Mouse (Mus musculus): Measurements from ENCODE around the gene Gpr108. TPM values are rescaled to one million over a fixed set of nuclear protein-coding genes. Genes with fewer than 3 reads are reported as not detected.

Gene Gpr108
- polyA plus RNA-seq, 1 experiment, result 60.7 TPM

DNA sequence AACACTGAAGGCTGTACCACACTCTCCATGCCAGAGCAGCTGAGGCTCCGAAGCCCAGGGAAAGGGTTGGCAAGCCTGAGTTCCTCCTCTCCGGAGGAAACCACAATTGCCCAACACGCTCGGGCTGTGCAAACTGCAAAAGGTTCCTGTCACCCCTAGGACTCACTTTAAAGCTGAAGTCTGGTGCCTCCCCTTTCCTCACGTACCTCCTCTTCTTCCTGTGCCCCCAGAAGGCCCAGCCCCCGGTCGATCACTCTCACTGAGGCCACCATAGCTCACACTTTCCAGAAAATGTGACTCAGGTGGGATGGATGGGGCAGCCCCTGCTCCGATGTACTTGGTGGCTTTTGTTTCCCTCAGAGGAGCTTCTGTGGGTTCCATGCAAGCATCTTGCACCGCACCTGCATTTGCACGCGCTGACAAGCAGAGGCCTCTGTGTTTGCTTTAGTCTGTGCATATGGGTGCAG, 54.2 kb downstream of the Gpr108 start, which contains the start of gene Tnfsf14:
TSS of gene Tnfsf14 (minus strand) at position 137 of the 467 bp plus-strand sequence.
- TF ChIP-seq CTCF (IDR thresholded peaks at IDR 0.05; ENCODE audit: low read depth, low read length), result no peak
- TF ChIP-seq POLR2A (IDR thresholded peaks at IDR 0.05; ENCODE audit: borderline replicate concordance, low read depth, low read length), result no peak
- H3K4me3 ChIP-seq (ENCODE audit: insufficient read depth, low read length), result peak within 1 kb of the TSS; percentile 38

DNA sequence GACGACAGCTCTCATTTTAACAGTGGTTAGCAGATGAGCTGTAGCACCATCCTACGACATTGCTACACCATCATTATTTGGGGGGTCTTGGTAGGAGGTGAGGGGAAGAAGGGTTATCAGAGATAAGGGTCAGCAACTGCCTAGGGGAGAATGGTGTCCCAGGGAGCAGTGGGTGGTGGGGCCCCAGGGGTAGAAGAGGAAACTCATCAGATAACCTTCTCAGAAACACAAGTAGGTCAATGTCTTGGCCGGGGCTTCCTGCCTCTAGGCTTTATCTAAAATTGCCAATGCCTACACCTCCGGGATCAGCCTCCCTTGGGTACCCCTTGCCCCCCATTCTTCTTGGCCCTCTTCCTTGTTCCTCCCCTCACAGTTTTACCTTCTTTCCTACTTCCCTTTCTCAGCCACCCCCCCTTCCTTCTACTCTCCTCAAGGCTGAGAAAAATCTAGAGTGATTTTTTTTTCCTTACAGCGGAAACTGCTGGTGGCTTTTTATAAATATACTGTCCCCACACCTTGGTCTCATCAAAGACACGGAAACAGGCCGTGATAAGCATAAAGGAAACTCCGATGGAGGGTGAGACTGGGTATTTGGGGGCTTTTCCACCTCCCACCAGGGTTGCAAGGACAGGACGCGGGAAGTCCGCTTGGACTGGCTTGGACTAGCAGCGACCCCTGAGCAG, 59.6 kb downstream of the Gpr108 start:
- no peak overlapping the region for H3K27ac ChIP-seq (ENCODE audit: insufficient read depth, low read depth, low read length)
- peaks cover 13% of the 10 kb centered on the region for H3K4me1 ChIP-seq (ENCODE audit: control insufficient read depth, insufficient read depth, low read length)
- TF ChIP-seq POLR2A (IDR thresholded peaks at IDR 0.05; ENCODE audit: borderline replicate concordance, low read depth, low read length), result no peak
- no peak overlapping the region for H3K4me3 ChIP-seq (ENCODE audit: insufficient read depth, low read length)

More for the DNA sequence above, 54.2 kb downstream of the Gpr108 start, which contains the start of gene Tnfsf14:
- H3K4me1 ChIP-seq (ENCODE audit: control insufficient read depth, insufficient read depth, low read length), result peaks cover 45% of the 10 kb centered on the region
- H3K27ac ChIP-seq (ENCODE audit: insufficient read depth, low read depth, low read length), result peak within 1 kb of the TSS; percentile 49

DNA sequence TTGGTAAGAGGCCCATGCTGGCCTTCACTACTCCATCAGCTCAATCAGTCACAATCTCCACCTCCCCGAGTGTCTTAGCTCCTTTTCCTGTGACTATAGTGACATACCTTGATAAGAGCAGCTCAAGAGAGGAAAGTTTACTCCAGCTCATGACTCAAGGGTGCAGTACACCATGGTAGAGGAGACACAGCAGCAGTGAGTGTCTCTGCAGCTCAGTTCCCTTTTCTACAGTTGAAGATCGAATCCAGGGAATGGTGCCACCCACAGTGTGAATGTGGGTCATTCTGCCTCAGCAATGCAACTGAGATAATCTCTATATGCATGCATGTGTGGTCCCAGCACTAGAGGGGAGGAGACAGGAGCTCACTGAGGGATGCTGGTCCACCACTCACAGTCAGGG, 62.6 kb downstream of the Gpr108 start:
- Histone ChIP-seq H3K27ac (ENCODE audit: insufficient read depth, low read depth, low read length) (no peak overlapping the region), H3K4me1 (ENCODE audit: control insufficient read depth, insufficient read depth, low read length) (peaks cover 20% of the 10 kb centered on the region), H3K4me3 (ENCODE audit: insufficient read depth, low read length) (no peak overlapping the region)
- no peak for TF ChIP-seq CTCF (IDR thresholded peaks at IDR 0.05; ENCODE audit: low read depth, low read length)
- no peak for TF ChIP-seq POLR2A (IDR thresholded peaks at IDR 0.05; ENCODE audit: borderline replicate concordance, low read depth, low read length)

Other genes starting within 250 kb of the Gpr108 start
- not detected in 2 replicates for gene Pspn, start 248.4 kb downstream of the Gpr108 start, polyA plus RNA-seq (2012; ENCODE audit: insufficient read depth, insufficient read length, missing spikeins)
- gene Gtf2f1, start 237.2 kb downstream of the Gpr108 start, polyA plus RNA-seq (2012; ENCODE audit: insufficient read depth, insufficient read length, missing spikeins), result 57.7 and 61.5 TPM in 2 replicates
- gene Gm17949, start 237.0 kb downstream of the Gpr108 start, polyA plus RNA-seq (2012; ENCODE audit: insufficient read depth, insufficient read length, missing spikeins), result not detected in 2 replicates
- gene Khsrp, start 216.9 kb downstream of the Gpr108 start, polyA plus RNA-seq (2012; ENCODE audit: insufficient read depth, insufficient read length, missing spikeins), result 75.7 and 76.5 TPM in 2 replicates
- not detected in 2 replicates for gene Slc25a41, start 206.8 kb downstream of the Gpr108 start, polyA plus RNA-seq (2012; ENCODE audit: insufficient read depth, insufficient read length, missing spikeins)
- not detected in 2 replicates for gene Crb3, start 189.3 kb downstream of the Gpr108 start, polyA plus RNA-seq (2012; ENCODE audit: insufficient read depth, insufficient read length, missing spikeins)
- gene Slc25a23, start 188.6 kb downstream of the Gpr108 start, polyA plus RNA-seq (2012; ENCODE audit: insufficient read depth, insufficient read length, missing spikeins), result 15.9 and 19.0 TPM in 2 replicates
- 145 and 164 TPM in 2 replicates for gene Dennd1c, start 169.9 kb downstream of the Gpr108 start, polyA plus RNA-seq (2012; ENCODE audit: insufficient read depth, insufficient read length, missing spikeins)
- gene Tubb4a, start 160.7 kb downstream of the Gpr108 start, polyA plus RNA-seq (2012; ENCODE audit: insufficient read depth, insufficient read length, missing spikeins), result 0.59 and 0.91 TPM in 2 replicates
- gene Tnfsf9, start 143.1 kb downstream of the Gpr108 start, polyA plus RNA-seq (2012; ENCODE audit: insufficient read depth, insufficient read length, missing spikeins), result 6.0 and 6.9 TPM in 2 replicates
- gene Cd70, start 98.7 kb downstream of the Gpr108 start, polyA plus RNA-seq (2012; ENCODE audit: insufficient read depth, insufficient read length, missing spikeins), result not detected in 2 replicates
- gene Tnfsf14, start 54.3 kb downstream of the Gpr108 start, polyA plus RNA-seq (2012; ENCODE audit: insufficient read depth, insufficient read length, missing spikeins), result 3.5 and 3.8 TPM in 2 replicates
- 89.2 and 101 TPM in 2 replicates for gene C3, start 20.3 kb downstream of the Gpr108 start, polyA plus RNA-seq (2012; ENCODE audit: insufficient read depth, insufficient read length, missing spikeins)
- gene Trip10, start 1.0 kb upstream of the Gpr108 start, polyA plus RNA-seq (2012; ENCODE audit: insufficient read depth, insufficient read length, missing spikeins), result 24.6 and 26.6 TPM in 2 replicates
- 128 and 138 TPM in 2 replicates for gene Vav1, start 30.7 kb upstream of the Gpr108 start, polyA plus RNA-seq (2012; ENCODE audit: insufficient read depth, insufficient read length, missing spikeins)
- 1,554 and 1,753 TPM in 2 replicates for gene Adgre1, start 110.2 kb upstream of the Gpr108 start, polyA plus RNA-seq (2012; ENCODE audit: insufficient read depth, insufficient read length, missing spikeins)